Mouse (Mus musculus) lung, postnatal 10 days (tissue): ENCODE measurements around the gene Tjp1.

Experiments used
- DNase-seq: peaks from one replicate; pipeline ENCODE4 v3.0.0; 2021

Tjp1 gene

GRCm38 (mm10) chr7:65424519-65424918 lies 103.1 kb downstream of the Tjp1 start:
- DNase-seq: peak; percentile 54

GRCm38 (mm10) chr7:65422456-65422855 lies 105.1 kb downstream of the Tjp1 start:
- DNase-seq: no peak

GRCm38 (mm10) chr7:65421451-65421850 lies 106.1 kb downstream of the Tjp1 start:
- DNase-seq: peak; percentile 89

- no peak for DNase-seq
These were observed 107.7 kb downstream of the Tjp1 start for GRCm38 (mm10) chr7:65419926-65420325.

GRCm38 (mm10) chr7:65419012-65419411 lies 108.6 kb downstream of the Tjp1 start:
- DNase-seq: no peak

- DNase-seq: no peak
These were observed 109.1 kb downstream of the Tjp1 start for GRCm38 (mm10) chr7:65418366-65418911.

- DNase-seq: peak; percentile 63
These were observed 110.1 kb downstream of the Tjp1 start for GRCm38 (mm10) chr7:65417231-65418100.

- DNase-seq: peak; percentile 16
These were observed 111.1 kb downstream of the Tjp1 start for GRCm38 (mm10) chr7:65416506-65416905.

- DNase-seq: no peak
These were observed 113.3 kb downstream of the Tjp1 start for GRCm38 (mm10) chr7:65413946-65414945.

GRCm38 (mm10) chr7:65410668-65411067 lies 116.9 kb downstream of the Tjp1 start:
- DNase-seq: peak; percentile 49

- DNase-seq: no peak
These were observed 121.2 kb downstream of the Tjp1 start for GRCm38 (mm10) chr7:65406427-65406826.

GRCm38 (mm10) chr7:65402516-65402915 lies 125.1 kb downstream of the Tjp1 start:
- DNase-seq: no peak

GRCm38 (mm10) chr7:65401622-65402021 lies 126.0 kb downstream of the Tjp1 start:
- DNase-seq: no peak

GRCm38 (mm10) chr7:65395891-65396290 lies 131.7 kb downstream of the Tjp1 start:
- DNase-seq: no peak

GRCm38 (mm10) chr7:65395166-65395565 lies 132.4 kb downstream of the Tjp1 start:
- DNase-seq: no peak

- DNase-seq: peak; percentile 13
These were observed 132.9 kb downstream of the Tjp1 start for GRCm38 (mm10) chr7:65394672-65395071.

GRCm38 (mm10) chr7:65393704-65394452 lies 133.7 kb downstream of the Tjp1 start:
- peak; percentile 18 for DNase-seq

GRCm38 (mm10) chr7:65392986-65393385 lies 134.6 kb downstream of the Tjp1 start:
- DNase-seq: no peak

GRCm38 (mm10) chr7:65389539-65389938 lies 138.0 kb downstream of the Tjp1 start:
- DNase-seq: no peak

GRCm38 (mm10) chr7:65388243-65389013 lies 139.2 kb downstream of the Tjp1 start:
- DNase-seq: peak; percentile 80

GRCm38 (mm10) chr7:65387560-65388175 lies 139.9 kb downstream of the Tjp1 start:
- DNase-seq: no peak
